Mouse (Mus musculus) G1E (cell line): ENCODE measurements around the gene Arhgap19.

Experiments used
- CTCF ChIP-seq: IDR thresholded peaks from 2 replicates; pipeline ENCODE4 v1.5.1; 2012; ENCODE audit warnings: low read depth, low read length, inconsistent platforms, mixed read lengths
- GATA1 ChIP-seq: IDR thresholded peaks from 2 replicates; pipeline ENCODE4 v1.6.1; 2012; ENCODE audit warnings: borderline replicate concordance, low read length, inconsistent platforms, mixed read lengths
- GATA2 ChIP-seq: IDR thresholded peaks from 2 replicates; pipeline ENCODE4 v1.6.1; 2012; ENCODE audit warnings: low read depth, low read length, inconsistent platforms, borderline replicate concordance
- POLR2AphosphoS5 ChIP-seq: IDR thresholded peaks from 2 replicates; pipeline ENCODE4 v1.6.1; 2012; ENCODE audit warnings: low read depth, low read length, inconsistent platforms; ENCODE audit not compliant: insufficient replicate concordance
- TAL1 ChIP-seq: conservative IDR thresholded peaks from 2 replicates; pipeline ENCODE4 v1.6.1; 2012; ENCODE audit warnings: low read depth, low read length, inconsistent platforms, mixed read lengths

GRCm38 (mm10) chr19:41725491-41725890 lies 76.4 kb downstream of the Arhgap19 start:
- no peak for TF ChIP-seq CTCF
- no peak for TF ChIP-seq TAL1
- no peak for TF ChIP-seq GATA1
- TF ChIP-seq POLR2AphosphoS5: no peak
- TF ChIP-seq GATA2: no peak
